Mouse (Mus musculus) cortical plate, adult 2 months (tissue): ENCODE measurements at regions not wholly inside any gene's neighbourhood (a gene's known extent, or its start where the extent isn't known, plus 50 kb on each side); places are given as distances from the start of the nearest gene placed in this dataset.
A peak's percentile ranks its signal among the peaks of the same experiment; 100 is the strongest.

ENCODE experiments used
- H3K27ac ChIP-seq: fragments of 200-500 bp; 2 replicates; pipeline ENCODE4 v1.5.1; 2012; ENCODE audit warnings: low read length, control low read depth, inconsistent platforms; ENCODE audit not compliant: insufficient read depth
- H3K4me1 ChIP-seq: fragments of 200-500 bp; 2 replicates; pipeline ENCODE4 v1.6.1; 2011; ENCODE audit warnings: low read length; ENCODE audit not compliant: control insufficient read depth, insufficient read depth
- H3K4me3 ChIP-seq: fragments of 200-500 bp; 2 replicates; pipeline ENCODE4 v1.5.1; 2011; ENCODE audit warnings: mild to moderate bottlenecking, low read length, control low read depth; ENCODE audit not compliant: insufficient read depth
- CTCF ChIP-seq: fragments of 200-500 bp; IDR thresholded peaks from 2 replicates; pipeline ENCODE4 v1.5.1; 2011; ENCODE audit warnings: mild to moderate bottlenecking, control low read depth, low read length; ENCODE audit not compliant: insufficient read depth; ENCODE audit errors: extremely low read depth
- POLR2A ChIP-seq: fragments of 200-500 bp; IDR thresholded peaks from 2 replicates; pipeline ENCODE4 v1.6.1; 2011; ENCODE audit warnings: mild to moderate bottlenecking, low read length, control low read depth; ENCODE audit not compliant: insufficient read depth; ENCODE audit errors: extremely low read depth

GRCm38 (mm10) chr12:106291476-106292046 lies 281.5 kb downstream of the Vrk1 start:
- H3K4me3 ChIP-seq, result no peak overlapping the region
- no peaks in the 10 kb centered on the region for H3K4me1 ChIP-seq
- H3K27ac ChIP-seq, result no peak overlapping the region
- no peak for TF ChIP-seq POLR2A

- no peaks in the 10 kb centered on the region for H3K4me1 ChIP-seq
- TF ChIP-seq POLR2A, result no peak
- TF ChIP-seq CTCF, result peak; percentile 42
- H3K4me3 ChIP-seq, result no peak overlapping the region
- no peak overlapping the region for H3K27ac ChIP-seq
Observed at GRCm38 (mm10) chr12:106293117-106293516, 283.1 kb downstream of the Vrk1 start.

DNA sequence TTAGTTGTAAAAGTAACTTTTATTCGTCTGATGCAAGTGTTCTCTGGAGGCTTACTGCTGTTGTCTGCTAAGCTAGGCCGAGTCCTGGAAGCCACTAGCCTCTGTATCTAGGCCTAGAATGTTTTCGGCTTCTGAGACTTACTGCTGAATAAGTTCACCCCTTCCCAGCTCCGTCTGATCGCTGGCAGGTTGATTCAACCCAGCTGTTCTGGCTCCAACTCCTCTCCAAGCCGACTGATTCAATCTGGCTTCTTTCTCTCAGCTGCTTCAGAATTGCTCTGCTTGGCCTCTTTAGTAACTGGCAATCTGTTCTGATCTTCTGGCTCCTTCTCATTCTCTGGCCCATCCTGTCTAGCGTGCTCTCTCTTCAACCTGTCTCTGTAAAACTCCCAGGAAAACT lies 285.6 kb downstream of the Vrk1 start:
- Histone ChIP-seq H3K4me1 (no peaks in the 10 kb centered on the region), H3K27ac (no peak overlapping the region), H3K4me3 (no peak overlapping the region)
- no peak for TF ChIP-seq CTCF

DNA sequence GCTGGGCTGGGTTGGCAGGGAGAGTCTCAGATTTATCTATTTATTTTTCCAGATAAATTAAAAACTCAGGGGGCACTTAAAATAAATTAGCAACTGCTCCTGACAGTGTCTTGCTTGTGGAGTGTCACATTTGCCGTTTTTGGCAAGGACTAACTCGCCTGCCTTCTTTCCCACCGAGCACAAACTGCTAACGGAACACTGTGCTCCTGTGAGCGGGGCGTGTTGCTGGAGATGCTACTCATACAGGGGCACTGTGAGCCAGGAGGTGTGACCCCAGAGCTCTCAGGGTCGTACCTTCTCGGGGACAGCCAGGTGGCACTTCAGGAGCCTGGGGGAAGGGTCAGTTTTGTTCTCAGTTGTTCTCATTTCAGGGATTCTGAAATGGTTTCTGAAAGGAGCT lies 292.6 kb downstream of the Vrk1 start:
- Histone ChIP-seq H3K4me1 (no peaks in the 10 kb centered on the region; the same call in 1 of the 2 replicates), H3K27ac (no peak overlapping the region), H3K4me3 (no peak overlapping the region)
- TF ChIP-seq CTCF, result no peak
- no peak for TF ChIP-seq POLR2A

- no peak overlapping the region for H3K27ac ChIP-seq
- TF ChIP-seq CTCF, result no peak
- TF ChIP-seq POLR2A, result no peak
- H3K4me3 ChIP-seq, result no peak overlapping the region
- no peaks in the 10 kb centered on the region for H3K4me1 ChIP-seq
Observed at GRCm38 (mm10) chr12:106308291-106308955, 298.4 kb downstream of the Vrk1 start.

DNA sequence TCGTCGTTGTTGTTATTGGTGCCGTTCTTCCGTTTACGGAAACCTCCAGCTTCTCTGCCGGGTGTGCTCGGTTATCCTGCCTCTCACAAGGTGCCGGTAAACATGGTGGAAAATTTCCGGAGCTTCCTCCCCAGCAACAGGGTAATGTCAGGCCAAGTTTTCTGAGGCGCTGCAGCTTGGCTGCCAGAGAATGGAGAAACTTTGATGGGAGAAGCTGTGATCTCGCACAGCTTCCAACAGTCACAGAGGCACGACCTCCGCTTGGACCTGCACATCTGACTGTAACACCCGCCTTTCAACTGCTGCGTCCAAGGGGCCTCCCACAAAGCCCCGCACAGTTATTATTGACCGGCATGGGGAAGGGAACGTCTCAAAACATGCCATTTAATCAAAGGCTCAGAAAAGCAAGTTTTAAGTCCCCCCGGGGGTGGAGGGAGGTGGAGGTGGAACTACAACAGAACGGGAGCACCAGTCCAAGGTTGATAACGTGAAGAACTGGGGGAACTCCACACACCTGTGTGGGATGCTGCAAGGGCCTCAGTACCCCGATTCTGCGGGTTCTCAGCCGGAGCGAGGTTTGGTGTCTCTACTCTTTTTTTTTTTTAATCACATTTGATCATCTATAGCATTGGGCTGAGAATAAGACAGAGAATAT lies 299.1 kb downstream of the Vrk1 start:
- Histone ChIP-seq H3K4me3 (no peak overlapping the region), H3K27ac (no peak overlapping the region), H3K4me1 (no peaks in the 10 kb centered on the region)
- no peak for TF ChIP-seq POLR2A
- TF ChIP-seq CTCF, result no peak

- no peak for TF ChIP-seq POLR2A
- TF ChIP-seq CTCF, result no peak
- no peaks in the 10 kb centered on the region for H3K4me1 ChIP-seq
- 0 out of 2 replicates have a peak overlapping the region, but pooled peaks have one; percentile 11 for H3K4me3 ChIP-seq
- no peak overlapping the region for H3K27ac ChIP-seq
Observed at GRCm38 (mm10) chr12:106310171-106310570, 300.1 kb downstream of the Vrk1 start.

DNA sequence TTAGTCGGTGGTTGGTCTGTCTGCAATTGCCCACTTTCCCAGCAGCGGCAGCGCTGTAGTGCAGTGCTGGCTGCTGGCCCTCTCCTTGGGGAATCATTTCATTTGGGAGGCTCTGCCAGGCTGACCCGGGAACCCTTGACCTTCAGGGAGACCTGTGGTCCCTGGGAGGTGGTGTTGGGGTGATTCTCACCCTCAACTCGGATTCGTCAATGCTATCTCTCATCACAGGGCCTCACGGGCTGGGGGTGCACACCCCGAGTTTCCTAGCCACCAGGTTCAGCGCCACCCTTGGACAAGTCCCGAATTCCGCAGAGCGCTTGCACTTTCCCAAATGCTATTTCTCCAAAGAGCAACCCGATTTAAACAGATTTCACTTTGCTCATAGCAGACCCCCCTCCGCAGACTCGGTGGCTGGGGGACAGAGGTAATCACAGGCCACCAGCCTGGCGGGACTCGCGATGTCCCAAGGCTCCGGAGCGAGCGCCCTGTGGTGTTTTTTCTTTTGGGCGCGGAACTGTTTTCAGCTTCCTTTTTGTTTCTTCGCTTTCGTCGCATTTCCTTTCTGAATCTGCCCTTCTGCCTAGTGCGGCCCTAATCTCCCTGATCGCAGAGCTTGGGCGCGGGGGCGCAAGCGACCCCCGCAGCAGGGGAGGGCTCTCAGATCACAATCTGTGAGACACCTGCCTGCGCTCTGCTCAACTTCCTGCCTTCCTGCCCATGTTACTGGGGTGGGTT lies 300.7 kb downstream of the Vrk1 start:
- Histone ChIP-seq H3K27ac (no peak overlapping the region), H3K4me1 (no peaks in the 10 kb centered on the region), H3K4me3 (0 out of 2 replicates have a peak overlapping the region, but pooled peaks have one; percentile 11)
- TF ChIP-seq POLR2A (no peak), CTCF (no peak)

GRCm38 (mm10) chr12:106311320-106311825 lies 301.3 kb downstream of the Vrk1 start:
- H3K4me3 ChIP-seq, result no peak overlapping the region
- H3K4me1 ChIP-seq, result no peaks in the 10 kb centered on the region
- H3K27ac ChIP-seq, result no peak overlapping the region
- no peak for TF ChIP-seq POLR2A
- TF ChIP-seq CTCF, result no peak
